Mouse (Mus musculus) stomach, embryonic 15.5 days (tissue): Measurements from ENCODE around the gene Lrrc58. TPM values are rescaled to one million over a fixed set of nuclear protein-coding genes. Genes with fewer than 3 reads are reported as not detected.

Source experiments
- ATAC-seq: fragments of 200-750 bp; cut with Nextera tagmentation; 2 replicates; pipeline ENCODE4 v1.8.0; 2017; ENCODE audit warnings: low read depth, moderate number of reproducible peaks, moderate TSS enrichment; ENCODE audit not compliant: insufficient read depth, low FRiP score
- H3K27ac ChIP-seq: fragments of 300-500 bp; sonication (generic); 2 replicates; pipeline ENCODE4 v1.5.1; 2015; ENCODE audit warnings: mild to moderate bottlenecking, inconsistent platforms
- H3K27me3 ChIP-seq: fragments of 300-500 bp; sonication (generic); replicated peaks from 2 replicates; pipeline ENCODE4 v1.6.1; 2015; ENCODE audit warnings: inconsistent platforms
- H3K36me3 ChIP-seq: fragments of 300-500 bp; sonication (generic); 2 replicates; pipeline ENCODE4 v1.6.1; 2015; ENCODE audit warnings: inconsistent platforms
- H3K4me1 ChIP-seq: fragments of 300-500 bp; sonication (generic); 2 replicates; pipeline ENCODE4 v1.6.1; 2015; ENCODE audit warnings: inconsistent platforms
- H3K4me2 ChIP-seq: fragments of 300-500 bp; sonication (generic); 2 replicates; pipeline ENCODE4 v1.6.1; 2015; ENCODE audit warnings: mild to moderate bottlenecking, inconsistent platforms
- H3K4me3 ChIP-seq: fragments of 300-500 bp; sonication (generic); replicated peaks from 2 replicates; pipeline ENCODE4 v1.5.1; 2015; ENCODE audit warnings: inconsistent platforms
- H3K9ac ChIP-seq: fragments of 300-500 bp; sonication (generic); 2 replicates; pipeline ENCODE4 v1.6.1; 2015; ENCODE audit warnings: inconsistent platforms
- H3K9me3 ChIP-seq: fragments of 300-500 bp; sonication (generic); 2 replicates; pipeline ENCODE4 v1.6.1; 2016; ENCODE audit warnings: inconsistent platforms
- WGBS: fragments of 180-500 bp; shearing (Covaris S2); methylation state at CpG from one replicate; pipeline ENCODE4 v1.1.7; 2015; 5-methylcytosine and 5-hydroxymethylcytosine counted together
- polyA plus RNA-seq: library from polyadenylated mRNA; unstranded; fragments of >200 nt; fragmentation: Nextera tagmentation; extraction: Ambion mirVana; gene quantifications from 2 replicates; pipeline ENCODE4 v1.2.1, GENCODE M21; 2015

Gene Lrrc58
- polyA plus RNA-seq: 50.1 and 54.3 TPM in 2 replicates

GRCm38 (mm10) chr16:37867791-37868505 lies at the start of gene Lrrc58:
TSS of gene Lrrc58 (plus strand) at chr16:37868389.
- no peaks in the 10 kb centered on the region for H3K27me3 ChIP-seq
- peak within 1 kb of the TSS; percentile 99 for H3K4me3 ChIP-seq
- H3K4me2 ChIP-seq: peak within 1 kb of the TSS; percentile 64
- WGBS: under 1% methylated on average over 56 of the region's 86 CpGs
- H3K36me3 ChIP-seq: 0 out of 2 replicates have a peak, but pooled peaks cover 2% of the 10 kb centered on the region
- H3K9me3 ChIP-seq: no peaks in the 10 kb centered on the region
- peak within 1 kb of the TSS; percentile 77 for H3K9ac ChIP-seq
- peak; percentile 92 for ATAC-seq
- H3K4me1 ChIP-seq: peaks cover 16% of the 10 kb centered on the region
- peak within 1 kb of the TSS; percentile 98 for H3K27ac ChIP-seq

GRCm38 (mm10) chr16:37823949-37824348 lies 44.2 kb upstream of the Lrrc58 start:
- ATAC-seq: no peak
- 79% methylated on average over 5 of the region's 5 CpGs for WGBS
- Histone ChIP-seq H3K27me3 (no peaks in the 10 kb centered on the region), H3K9me3 (no peaks in the 10 kb centered on the region), H3K36me3 (peaks cover 54% of the 10 kb centered on the region), H3K9ac (no peak overlapping the region), H3K4me2 (no peak overlapping the region), H3K4me1 (no peaks in the 10 kb centered on the region), H3K27ac (no peak overlapping the region), H3K4me3 (no peak overlapping the region)

DNA sequence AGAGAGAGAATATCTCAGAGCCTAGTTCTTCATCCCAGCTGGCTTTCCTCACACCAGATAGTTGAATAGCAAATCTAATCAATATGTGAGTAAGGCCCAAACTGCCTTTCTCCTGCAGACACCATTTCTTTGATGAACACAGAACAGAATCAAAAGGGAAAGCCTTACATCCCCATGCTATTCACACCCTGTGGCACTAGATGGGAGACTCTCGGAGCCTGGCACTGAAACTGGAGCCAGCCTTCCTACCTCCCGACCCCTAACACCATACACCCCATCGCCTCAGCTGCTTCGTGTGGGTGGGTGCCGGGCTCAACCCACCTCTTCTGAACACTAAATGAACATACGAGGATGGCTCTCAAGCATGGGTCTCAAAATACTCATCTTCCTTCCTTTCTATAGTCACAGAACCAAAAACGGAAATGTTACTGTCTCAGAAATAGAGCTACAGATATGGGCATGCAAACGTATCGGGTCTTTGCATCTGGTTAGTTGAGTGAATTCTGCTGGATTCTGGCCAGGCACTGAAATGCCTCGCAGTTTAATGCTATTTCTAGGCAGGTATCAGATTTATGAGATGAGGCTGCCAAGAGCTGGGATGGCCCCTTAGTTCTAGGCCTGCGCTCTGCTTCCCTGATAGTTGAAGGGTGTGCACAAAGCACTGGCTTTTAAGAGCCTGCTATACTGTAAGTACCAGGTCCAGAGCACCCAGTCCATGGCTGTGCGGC lies 43.2 kb upstream of the Lrrc58 start:
- Histone ChIP-seq H3K27me3 (no peaks in the 10 kb centered on the region), H3K4me3 (no peak overlapping the region), H3K4me1 (no peaks in the 10 kb centered on the region), H3K9ac (no peak overlapping the region), H3K9me3 (no peaks in the 10 kb centered on the region), H3K4me2 (no peak overlapping the region), H3K27ac (no peak overlapping the region), H3K36me3 (peaks cover 58% of the 10 kb centered on the region)
- ATAC-seq: no peak
- 80% methylated on average over 12 of the region's 12 CpGs for WGBS

GRCm38 (mm10) chr16:37826286-37826685 lies 41.9 kb upstream of the Lrrc58 start:
- 98% methylated on average over 3 of the region's 3 CpGs for WGBS
- Histone ChIP-seq H3K27ac (no peak overlapping the region), H3K36me3 (peaks cover 64% of the 10 kb centered on the region), H3K4me3 (no peak overlapping the region), H3K4me1 (no peaks in the 10 kb centered on the region), H3K27me3 (no peaks in the 10 kb centered on the region), H3K9ac (no peak overlapping the region), H3K9me3 (no peaks in the 10 kb centered on the region), H3K4me2 (no peak overlapping the region)
- ATAC-seq: no peak

GRCm38 (mm10) chr16:37831041-37831440 lies 37.1 kb upstream of the Lrrc58 start:
- Histone ChIP-seq H3K4me1 (no peaks in the 10 kb centered on the region), H3K9ac (no peak overlapping the region), H3K4me2 (no peak overlapping the region), H3K4me3 (no peak overlapping the region), H3K9me3 (no peaks in the 10 kb centered on the region), H3K36me3 (peaks cover 60% of the 10 kb centered on the region), H3K27me3 (no peaks in the 10 kb centered on the region), H3K27ac (no peak overlapping the region)
- 67% methylated on average over 7 of the region's 7 CpGs for WGBS
- no peak for ATAC-seq

- Histone ChIP-seq H3K27ac (no peak overlapping the region), H3K36me3 (peaks cover 21% of the 10 kb centered on the region), H3K4me1 (no peaks in the 10 kb centered on the region), H3K27me3 (no peaks in the 10 kb centered on the region), H3K9me3 (no peaks in the 10 kb centered on the region), H3K4me3 (no peak overlapping the region), H3K9ac (no peak overlapping the region), H3K4me2 (no peak overlapping the region)
- WGBS: 63% methylated on average over 3 of the region's 3 CpGs
- no peak for ATAC-seq
These were observed 30.6 kb upstream of the Lrrc58 start for GRCm38 (mm10) chr16:37837571-37837970.

DNA sequence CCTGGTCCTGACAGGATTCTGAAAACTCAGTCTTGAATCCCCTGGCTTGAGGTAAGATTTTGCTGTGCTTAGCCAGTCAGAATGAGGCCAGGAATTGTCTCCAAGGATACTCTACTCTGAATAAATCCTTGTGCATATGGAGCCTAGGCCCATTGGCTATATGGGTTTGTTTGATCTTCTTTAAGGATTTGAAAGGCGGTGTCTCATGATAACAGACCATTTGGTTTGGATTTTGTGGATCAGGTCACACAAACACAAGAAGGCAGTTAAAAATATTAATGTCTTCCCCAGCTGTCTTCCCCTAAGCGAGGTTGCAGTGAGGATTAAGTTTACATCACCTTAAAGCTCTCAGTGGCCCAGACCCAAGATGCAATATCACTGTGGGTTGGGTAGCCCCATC lies 25.8 kb upstream of the Lrrc58 start:
- whole genome bisulfite sequencing: 64% methylated on average over 2 of the region's 2 CpGs
- Histone ChIP-seq H3K27ac (no peak overlapping the region), H3K9ac (no peak overlapping the region), H3K9me3 (no peaks in the 10 kb centered on the region), H3K4me2 (no peak overlapping the region), H3K4me3 (no peak overlapping the region), H3K27me3 (no peaks in the 10 kb centered on the region), H3K4me1 (no peaks in the 10 kb centered on the region), H3K36me3 (no peaks in the 10 kb centered on the region)
- no peak for ATAC-seq

DNA sequence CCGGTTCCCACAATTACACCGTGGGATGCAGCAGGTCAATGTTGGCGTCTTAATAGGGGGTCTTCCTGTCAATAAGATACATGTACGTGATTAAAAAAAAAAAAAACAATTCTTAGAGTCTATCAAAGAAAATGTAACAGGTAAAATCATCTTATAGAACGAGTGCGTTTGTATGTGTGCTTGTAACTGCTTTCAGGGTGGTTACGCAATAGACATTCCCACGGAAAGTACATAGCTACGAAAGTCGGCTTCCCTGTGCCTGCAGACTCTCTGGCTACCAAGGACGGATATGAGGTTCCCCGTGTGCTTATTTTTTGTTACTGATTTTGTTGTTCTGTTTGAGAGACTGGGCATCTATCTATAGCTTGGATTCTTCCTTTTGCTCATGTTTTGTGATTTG lies 24.4 kb upstream of the Lrrc58 start:
- Histone ChIP-seq H3K27ac (no peak overlapping the region), H3K9me3 (no peaks in the 10 kb centered on the region), H3K36me3 (no peaks in the 10 kb centered on the region), H3K4me3 (no peak overlapping the region), H3K4me1 (no peaks in the 10 kb centered on the region), H3K9ac (no peak overlapping the region), H3K27me3 (no peaks in the 10 kb centered on the region), H3K4me2 (no peak overlapping the region)
- WGBS: 85% methylated on average over 12 of the region's 12 CpGs
- ATAC-seq: no peak

GRCm38 (mm10) chr16:37845202-37845925 lies 22.8 kb upstream of the Lrrc58 start:
- Histone ChIP-seq H3K9ac (no peak overlapping the region), H3K36me3 (no peaks in the 10 kb centered on the region), H3K4me1 (no peaks in the 10 kb centered on the region), H3K4me3 (no peak overlapping the region), H3K27me3 (no peaks in the 10 kb centered on the region), H3K27ac (no peak overlapping the region), H3K9me3 (no peaks in the 10 kb centered on the region), H3K4me2 (no peak overlapping the region)
- 66% methylated on average over 7 of the region's 7 CpGs for WGBS
- ATAC-seq: no peak

DNA sequence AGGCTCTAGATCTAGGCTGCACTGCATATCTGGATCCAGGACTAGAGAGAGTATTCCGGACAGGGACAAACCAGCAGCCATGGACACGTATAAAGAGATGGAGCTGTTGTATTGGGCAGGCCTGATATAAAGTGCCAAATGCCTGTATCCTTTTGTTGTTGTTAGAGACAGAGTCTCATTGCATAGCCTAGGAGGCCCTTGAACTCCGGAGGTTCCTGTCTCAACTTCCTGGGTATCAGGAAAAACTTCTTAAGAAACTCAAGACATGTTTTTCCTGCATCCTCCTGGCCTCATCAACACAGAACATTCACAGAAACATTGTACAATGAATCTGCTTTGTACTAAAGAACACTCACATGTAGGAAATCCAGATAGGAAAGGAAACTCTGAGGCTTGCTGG lies 21.1 kb upstream of the Lrrc58 start:
- no peaks in the 10 kb centered on the region for H3K36me3 ChIP-seq
- no peaks in the 10 kb centered on the region for H3K27me3 ChIP-seq
- WGBS: 81% methylated on average over 3 of the region's 3 CpGs
- H3K4me1 ChIP-seq: no peaks in the 10 kb centered on the region
- no peak for ATAC-seq
- no peaks in the 10 kb centered on the region for H3K9me3 ChIP-seq
- H3K27ac ChIP-seq: no peak overlapping the region
- H3K4me2 ChIP-seq: no peak overlapping the region
- no peak overlapping the region for H3K9ac ChIP-seq
- H3K4me3 ChIP-seq: no peak overlapping the region

DNA sequence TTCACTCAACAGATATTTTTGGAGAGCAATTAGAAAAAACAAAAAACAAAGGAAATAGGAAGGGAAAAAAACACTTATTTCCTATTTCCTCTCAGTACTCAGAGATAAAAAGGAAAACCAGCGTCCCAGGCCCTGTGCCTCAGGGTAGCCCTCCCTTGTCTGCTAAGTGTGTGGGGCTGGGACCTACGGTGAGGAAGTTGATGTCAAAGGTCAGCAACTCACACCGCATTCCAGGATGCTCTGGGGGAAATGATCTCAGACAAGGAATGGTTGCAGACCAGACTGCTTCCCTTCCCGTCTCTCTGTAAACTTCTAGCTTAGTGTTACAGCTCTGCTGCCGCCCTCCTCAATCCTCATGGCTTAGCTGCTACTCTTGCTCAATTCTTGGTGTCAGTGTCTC lies 16.8 kb upstream of the Lrrc58 start:
- WGBS: 38% methylated on average over 5 of the region's 5 CpGs
- no peaks in the 10 kb centered on the region for H3K9me3 ChIP-seq
- peak overlapping the region; percentile 46; the same call in 1 of the 2 replicates for H3K27ac ChIP-seq
- H3K4me1 ChIP-seq: 0 out of 2 replicates have a peak, but pooled peaks cover 4% of the 10 kb centered on the region
- H3K9ac ChIP-seq: no peak overlapping the region
- no peak overlapping the region for H3K4me3 ChIP-seq
- no peaks in the 10 kb centered on the region for H3K36me3 ChIP-seq
- H3K27me3 ChIP-seq: no peaks in the 10 kb centered on the region
- no peak for ATAC-seq
- no peak overlapping the region for H3K4me2 ChIP-seq

DNA sequence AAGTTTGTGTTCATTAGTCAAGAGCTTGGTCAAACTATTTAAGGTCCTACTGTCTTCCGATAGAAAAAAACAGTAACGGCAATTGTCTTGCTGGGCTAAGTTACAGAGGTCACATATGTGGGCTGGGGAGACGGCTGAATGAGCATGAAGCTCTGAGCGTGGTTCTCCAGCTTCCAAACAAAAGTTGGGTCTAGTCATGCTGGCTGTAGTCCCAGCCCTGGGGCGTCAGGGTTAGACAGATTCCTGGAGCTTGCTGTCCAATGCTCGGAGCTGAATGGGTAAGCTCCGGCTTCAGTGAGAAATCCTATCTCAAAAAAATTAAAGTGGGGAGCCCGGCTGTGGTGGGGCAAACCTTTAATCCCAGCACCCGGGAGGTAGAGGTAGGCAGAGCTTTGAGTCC lies 14.9 kb upstream of the Lrrc58 start:
- Histone ChIP-seq H3K27ac (no peak overlapping the region), H3K9me3 (no peaks in the 10 kb centered on the region), H3K4me2 (no peak overlapping the region), H3K27me3 (no peaks in the 10 kb centered on the region), H3K9ac (no peak overlapping the region), H3K4me3 (no peak overlapping the region), H3K4me1 (0 out of 2 replicates have a peak, but pooled peaks cover 4% of the 10 kb centered on the region), H3K36me3 (no peaks in the 10 kb centered on the region)
- 55% methylated on average over 9 of the region's 9 CpGs for WGBS
- no peak for ATAC-seq
